Mouse (Mus musculus) cerebellum, adult 9-11 months (tissue): ENCODE results near the gene Trib2.

ENCODE experiments used
- DNase-seq: peaks from one replicate; pipeline ENCODE4 v3.0.0; 2022

Gene Trib2

GRCm38 (mm10) chr12:15760684-15761083 is 56.0 kb downstream of the Trib2 start:
- DNase-seq = no peak

GRCm38 (mm10) chr12:15758866-15759265 is 57.9 kb downstream of the Trib2 start:
- DNase-seq = peak; percentile 45

GRCm38 (mm10) chr12:15757351-15757750 is 59.4 kb downstream of the Trib2 start:
- DNase-seq = no peak

GRCm38 (mm10) chr12:15755030-15755690 is 61.6 kb downstream of the Trib2 start:
- DNase-seq = no peak

GRCm38 (mm10) chr12:15754602-15755001 is 62.1 kb downstream of the Trib2 start:
- DNase-seq = no peak

GRCm38 (mm10) chr12:15749646-15750195 is 67.0 kb downstream of the Trib2 start:
- DNase-seq = no peak

- no peak for DNase-seq
These were observed 71.0 kb downstream of the Trib2 start for GRCm38 (mm10) chr12:15745752-15746151.
